Mouse (Mus musculus): Measurements from ENCODE around the gene Poglut1.

DNA sequence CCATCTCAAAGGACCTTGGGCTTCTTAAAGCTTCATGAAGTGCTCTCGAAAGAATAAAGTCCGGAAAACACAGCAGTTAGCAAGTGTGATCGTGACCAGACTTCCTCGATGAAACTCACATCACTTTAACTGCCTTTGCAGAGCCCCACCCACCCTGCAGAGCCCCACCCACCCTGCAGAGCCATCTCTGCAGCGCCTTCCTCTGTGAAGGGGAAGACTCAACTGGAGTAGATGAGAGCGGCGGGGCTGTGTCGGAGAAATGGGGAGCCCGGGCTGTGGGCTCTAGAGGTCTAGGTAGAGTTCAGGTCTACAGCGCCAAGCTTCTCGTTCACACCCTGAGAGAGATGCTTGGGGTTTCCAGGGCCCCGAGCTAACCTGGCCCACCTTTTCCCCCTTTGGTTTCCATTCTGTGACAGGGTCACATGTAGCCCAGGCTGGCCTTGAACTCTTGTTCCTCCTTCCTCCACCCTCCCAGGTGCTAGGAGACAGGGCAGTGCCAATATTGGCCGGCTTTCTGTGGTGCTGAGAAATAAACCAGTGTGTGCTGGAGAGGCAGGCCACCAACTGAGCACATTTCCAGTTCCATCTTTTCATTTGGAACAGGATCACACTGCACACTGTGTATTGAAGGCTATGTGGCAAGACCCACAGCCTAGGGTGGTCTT, 11.2 kb downstream of the Poglut1 start:
- no peak for TF ChIP-seq EP300 (optimal IDR thresholded peaks at IDR 0.05)
- TF ChIP-seq CTCF (IDR thresholded peaks at IDR 0.05; ENCODE audit: low read depth), result no peak
